7 mouse cellular contexts compared by ENCODE assay signal in genomic region chr19:53329221-53329991, GRCm38 (mm10). TPM values are rescaled to one million over a fixed set of nuclear protein-coding genes. Genes with fewer than 3 reads are reported as not detected.
DNase-seq lines count a peak whose midpoint lies in the region; ATAC-seq lines count a peak whose summit lies in the region.

No protein-coding gene starts in this region.

- H3K27me3 ChIP-seq in embryonic facial prominence, embryonic 10.5 days (replicated peaks; ENCODE audit: low read depth, poor library complexity, severe bottlenecking), result no peaks in the 10 kb centered on the region
- H3K27me3 ChIP-seq in limb, embryonic 10.5 days (ENCODE audit: low read depth, poor library complexity, severe bottlenecking), result no peaks in the 10 kb centered on the region
- H3K27me3 ChIP-seq in midbrain, embryonic 12.5 days, result no peaks in the 10 kb centered on the region

- H3K36me3 ChIP-seq in embryonic facial prominence, embryonic 10.5 days (replicated peaks), result peaks cover 31% of the 10 kb centered on the region
- peaks cover 30% of the 10 kb centered on the region for H3K36me3 ChIP-seq in limb, embryonic 10.5 days
- peaks cover 16% of the 10 kb centered on the region for H3K36me3 ChIP-seq in midbrain, embryonic 12.5 days

- no peaks in the 10 kb centered on the region for H3K9me3 ChIP-seq in embryonic facial prominence, embryonic 10.5 days
- H3K9me3 ChIP-seq in limb, embryonic 10.5 days (replicated peaks), result no peaks in the 10 kb centered on the region
- H3K9me3 ChIP-seq in midbrain, embryonic 12.5 days, result no peaks in the 10 kb centered on the region

- peak overlapping the region; percentile 100 for H3K4me2 ChIP-seq in midbrain, embryonic 12.5 days (replicated peaks)

- H3K4me3 ChIP-seq in embryonic facial prominence, embryonic 10.5 days, result peak overlapping the region; percentile 81
- H3K4me3 ChIP-seq in limb, embryonic 10.5 days, result peak overlapping the region; percentile 85
- H3K4me3 ChIP-seq in midbrain, embryonic 12.5 days, result peak overlapping the region; percentile 75

- peak; percentile 87 for DNase-seq in adrenal gland, adult 8-10 months
- DNase-seq in embryonic facial prominence, embryonic 10.5 days (ENCODE audit: low spot score), result peak; percentile 95
- peak; percentile 91 for DNase-seq in kidney, adult 11 months
- DNase-seq in limb, embryonic 10.5 days (ENCODE audit: low spot score), result peak; percentile 94
- DNase-seq in skeletal muscle tissue, adult 2 months (ENCODE audit: low read depth, low spot score), result peak; percentile 94

- H3K4me1 ChIP-seq in embryonic facial prominence, embryonic 10.5 days, result peaks cover 43% of the 10 kb centered on the region
- peaks cover 38% of the 10 kb centered on the region for H3K4me1 ChIP-seq in limb, embryonic 10.5 days
- H3K4me1 ChIP-seq in midbrain, embryonic 12.5 days, result peaks cover 33% of the 10 kb centered on the region

- peak; percentile 36 for ATAC-seq in granulocyte monocyte progenitor cell, adult 5-6 weeks (replicated peaks; ENCODE audit: poor library complexity, severe bottlenecking)
- peak; percentile 84 for ATAC-seq in midbrain, embryonic 12.5 days (ENCODE audit: low FRiP score, low read depth)

- under 1% methylated on average over 106 of the region's 106 CpGs for WGBS in embryonic facial prominence, embryonic 10.5 days
- WGBS in limb, embryonic 10.5 days, result under 1% methylated on average over 95 of the region's 106 CpGs
- whole genome bisulfite sequencing in midbrain, embryonic 12.5 days, result under 1% methylated on average over 87 of the region's 106 CpGs

- peak overlapping the region; percentile 80 for H3K9ac ChIP-seq in midbrain, embryonic 12.5 days (replicated peaks)

- H3K27ac ChIP-seq in embryonic facial prominence, embryonic 10.5 days (replicated peaks), result peak overlapping the region; percentile 85
- H3K27ac ChIP-seq in limb, embryonic 10.5 days, result peak overlapping the region; percentile 87
- peak overlapping the region; percentile 60 for H3K27ac ChIP-seq in midbrain, embryonic 12.5 days (replicated peaks)

RNA-seq across cellular contexts. Expression of gene Mxi1, which starts 19.1 kb away (rescaled TPM):
- total RNA-seq in adrenal gland, adult 8-10 months (2022), result 10 to 100 TPM; 33.5 to 38.1 (median 34.5) TPM
- polyA plus RNA-seq in embryonic facial prominence, embryonic 10.5 days (2016; fragmentation: Nextera tagmentation; extraction: Ambion mirVana), result 29.2 and 33.0 TPM in 2 replicates
- 19.6 and 28.2 TPM in 2 replicates for total RNA-seq in granulocyte monocyte progenitor cell, adult 5-6 weeks (2014; fragmentation: Nextera tagmentation)
- 50.7 and 54.9 TPM in 2 replicates for total RNA-seq in granulocyte monocyte progenitor cell, adult 5-6 weeks (2017)
- 28.6 and 32.4 TPM in 2 replicates for polyA plus RNA-seq in limb, embryonic 10.5 days (2016; fragmentation: Nextera tagmentation; extraction: Ambion mirVana)
- 71.3 and 77.8 TPM in 2 replicates for polyA plus RNA-seq in midbrain, embryonic 12.5 days (2016; fragmentation: Nextera tagmentation; extraction: Ambion mirVana)

RNA-seq across cellular contexts. Expression of gene Gm10197, which starts 42.2 kb away (rescaled TPM):
- total RNA-seq in adrenal gland, adult 8-10 months (2022), result not detected
- polyA plus RNA-seq in embryonic facial prominence, embryonic 10.5 days (2016; fragmentation: Nextera tagmentation; extraction: Ambion mirVana), result 2.0 and 3.6 TPM in 2 replicates
- total RNA-seq in granulocyte monocyte progenitor cell, adult 5-6 weeks (2014; fragmentation: Nextera tagmentation), result not detected in 2 replicates
- not detected in 2 replicates for total RNA-seq in granulocyte monocyte progenitor cell, adult 5-6 weeks (2017)
- polyA plus RNA-seq in limb, embryonic 10.5 days (2016; fragmentation: Nextera tagmentation; extraction: Ambion mirVana), result 6.6 TPM in 1 of 2 replicates, not detected in the other
- not detected in 2 replicates for polyA plus RNA-seq in midbrain, embryonic 12.5 days (2016; fragmentation: Nextera tagmentation; extraction: Ambion mirVana)

Comparison
In these comparisons a context has a peak if more than half of its experiments do, and no peak if none do; other contexts are left out.
1. Peak in every context shown above with its lines: DNase-seq, ATAC-seq, H3K4me3 ChIP-seq and H3K27ac ChIP-seq.